Mouse (Mus musculus) yolk sac, embryonic 10.5 days (tissue): ENCODE results near the gene Jup.

Experiments
- DNase-seq: peaks from one replicate; pipeline ENCODE4 v3.0.0-alpha.2; 2017; ENCODE audit warnings: low spot score

The Jup gene

GRCm38 (mm10) chr11:100408076-100408834 lies 10.7 kb upstream of the Jup start:
- DNase-seq = peak; percentile 51

GRCm38 (mm10) chr11:100406995-100407705 lies 9.6 kb upstream of the Jup start:
- no peak for DNase-seq

GRCm38 (mm10) chr11:100406273-100406672 lies 8.7 kb upstream of the Jup start:
- DNase-seq = no peak

GRCm38 (mm10) chr11:100404456-100405074 lies 7.0 kb upstream of the Jup start:
- no peak for DNase-seq

GRCm38 (mm10) chr11:100403445-100404134 lies 6.0 kb upstream of the Jup start:
- DNase-seq = no peak

GRCm38 (mm10) chr11:100402682-100403081 lies 5.1 kb upstream of the Jup start:
- DNase-seq = no peak

GRCm38 (mm10) chr11:100402240-100402639 lies 4.7 kb upstream of the Jup start:
- DNase-seq = no peak

- DNase-seq = no peak
These were observed 3.3 kb upstream of the Jup start for GRCm38 (mm10) chr11:100400842-100401241.

- DNase-seq = no peak
These were observed 2.4 kb upstream of the Jup start for GRCm38 (mm10) chr11:100399727-100400538.

GRCm38 (mm10) chr11:100399320-100399719 lies 1.8 kb upstream of the Jup start:
- no peak for DNase-seq

GRCm38 (mm10) chr11:100398517-100398916 lies 954 bp upstream of the Jup start:
- DNase-seq = no peak

- peak; percentile 67 for DNase-seq
These were observed 520 bp downstream of the Jup start for GRCm38 (mm10) chr11:100396886-100397599.

- peak; percentile 80 for DNase-seq
These were observed 1.5 kb downstream of the Jup start for GRCm38 (mm10) chr11:100395861-100396631.

GRCm38 (mm10) chr11:100395200-100395599 lies 2.4 kb downstream of the Jup start:
- peak; percentile 76 for DNase-seq

- DNase-seq = no peak
These were observed 3.0 kb downstream of the Jup start for GRCm38 (mm10) chr11:100394353-100395074.

GRCm38 (mm10) chr11:100393733-100394132 lies 3.8 kb downstream of the Jup start:
- DNase-seq = peak; percentile 29

- DNase-seq = no peak
These were observed 4.6 kb downstream of the Jup start for GRCm38 (mm10) chr11:100392958-100393357.

GRCm38 (mm10) chr11:100391884-100392345 lies 5.6 kb downstream of the Jup start:
- no peak for DNase-seq
